Mouse (Mus musculus) large intestine, adult 2 months (tissue): ENCODE data around the gene Fcer2a. TPM values are rescaled to one million over a fixed set of nuclear protein-coding genes. Genes with fewer than 3 reads are reported as not detected.

ENCODE experiments used
- polyA plus RNA-seq: library from polyadenylated mRNA; depleted of rRNA; stranded (reverse); fragments of >200 nt; gene quantifications from 2 replicates; pipeline ENCODE4 v1.2.3, GENCODE M21; 2012; rRNA removed

The Fcer2a gene
- polyA plus RNA-seq, 1 experiment, result 5.0 TPM

Other genes with a start within 250 kb of the Fcer2a start
- 13.2 and 13.6 TPM in 2 replicates for gene Pex11g, start 226.5 kb downstream of the Fcer2a start, polyA plus RNA-seq
- gene Tex45, start 223.3 kb downstream of the Fcer2a start, polyA plus RNA-seq, result not detected in 2 replicates
- gene Zfp358, start 201.0 kb downstream of the Fcer2a start, polyA plus RNA-seq, result 20.1 and 22.0 TPM in 2 replicates
- 77.4 and 87.1 TPM in 2 replicates for gene Mcoln1, start 193.7 kb downstream of the Fcer2a start, polyA plus RNA-seq
- 49.5 and 92.0 TPM in 2 replicates for gene Pnpla6, start 178.8 kb downstream of the Fcer2a start, polyA plus RNA-seq
- gene C330021F23Rik, start 126.2 kb downstream of the Fcer2a start, polyA plus RNA-seq, result 0.34 and 4.0 TPM in 2 replicates
- gene Camsap3, start 106.9 kb downstream of the Fcer2a start, polyA plus RNA-seq, result 96.3 and 102 TPM in 2 replicates
- 39.1 and 50.5 TPM in 2 replicates for gene Xab2, start 72.9 kb downstream of the Fcer2a start, polyA plus RNA-seq
- gene Pet100, start 72.6 kb downstream of the Fcer2a start, polyA plus RNA-seq, result 9.5 TPM in 2 replicates
- gene Pcp2, start 68.6 kb downstream of the Fcer2a start, polyA plus RNA-seq, result not detected in 2 replicates
- 179 and 256 TPM in 2 replicates for gene Stxbp2, start 63.2 kb downstream of the Fcer2a start, polyA plus RNA-seq
- 2.9 and 11.9 TPM in 2 replicates for gene Retn, start 38.4 kb downstream of the Fcer2a start, polyA plus RNA-seq
- 0.59 and 0.63 TPM in 2 replicates for gene Mcemp1, start 28.4 kb downstream of the Fcer2a start, polyA plus RNA-seq
- 3.6 and 5.8 TPM in 2 replicates for gene Fcor, start 21.8 kb downstream of the Fcer2a start, polyA plus RNA-seq
- gene Trappc5, start 17.9 kb downstream of the Fcer2a start, polyA plus RNA-seq, result 22.8 and 27.4 TPM in 2 replicates
- not detected in 2 replicates for gene Clec4g, start 26.5 kb upstream of the Fcer2a start, polyA plus RNA-seq
- 0.16 and 1.3 TPM in 2 replicates for gene Cd209a, start 54.8 kb upstream of the Fcer2a start, polyA plus RNA-seq
- gene Cd209e, start 160.1 kb upstream of the Fcer2a start, polyA plus RNA-seq, result not detected in 2 replicates
- 0.24 and 0.85 TPM in 2 replicates for gene Cd209d, start 184.4 kb upstream of the Fcer2a start, polyA plus RNA-seq
- gene Cd209b, start 232.7 kb upstream of the Fcer2a start, polyA plus RNA-seq, result 0.11 and 0.84 TPM in 2 replicates